Mouse (Mus musculus) gastrocnemius, adult 2 months (tissue): ENCODE data around the gene Cad. TPM values are rescaled to one million over a fixed set of nuclear protein-coding genes. Genes with fewer than 3 reads are reported as not detected.

Experiments used
- DNase-seq: peaks from one replicate; pipeline ENCODE4 v3.0.0; 2022
- H3K27ac ChIP-seq: fragments of 200-600 bp; 2 replicates; pipeline ENCODE4 v1.8.1; 2022; ENCODE audit warnings: mild to moderate bottlenecking
- H3K4me3 ChIP-seq: fragments of 200-600 bp; 2 replicates; pipeline ENCODE4 v1.8.1; 2022; ENCODE audit warnings: mild to moderate bottlenecking, moderate library complexity
- CTCF ChIP-seq: fragments of 200-600 bp; IDR thresholded peaks from 2 replicates; pipeline ENCODE4 v1.8.1; 2022; ENCODE audit warnings: antibody characterized with exemption, mild to moderate bottlenecking, moderate library complexity
- intact Hi-C: fragments of 180-260 bp; cut with DNase I; formaldehyde crosslinking; loops from one replicate; pipeline ENCODE4 v1.15.1; 2025
- total RNA-seq, 2 experiments: library from RNA; stranded (reverse); gene quantifications; 2 replicates each; pipeline ENCODE4 v1.2.3; 2021

The Cad gene
- total RNA-seq, 2 experiments from 2014 or later: 25.5 to 28.6 TPM

DNA sequence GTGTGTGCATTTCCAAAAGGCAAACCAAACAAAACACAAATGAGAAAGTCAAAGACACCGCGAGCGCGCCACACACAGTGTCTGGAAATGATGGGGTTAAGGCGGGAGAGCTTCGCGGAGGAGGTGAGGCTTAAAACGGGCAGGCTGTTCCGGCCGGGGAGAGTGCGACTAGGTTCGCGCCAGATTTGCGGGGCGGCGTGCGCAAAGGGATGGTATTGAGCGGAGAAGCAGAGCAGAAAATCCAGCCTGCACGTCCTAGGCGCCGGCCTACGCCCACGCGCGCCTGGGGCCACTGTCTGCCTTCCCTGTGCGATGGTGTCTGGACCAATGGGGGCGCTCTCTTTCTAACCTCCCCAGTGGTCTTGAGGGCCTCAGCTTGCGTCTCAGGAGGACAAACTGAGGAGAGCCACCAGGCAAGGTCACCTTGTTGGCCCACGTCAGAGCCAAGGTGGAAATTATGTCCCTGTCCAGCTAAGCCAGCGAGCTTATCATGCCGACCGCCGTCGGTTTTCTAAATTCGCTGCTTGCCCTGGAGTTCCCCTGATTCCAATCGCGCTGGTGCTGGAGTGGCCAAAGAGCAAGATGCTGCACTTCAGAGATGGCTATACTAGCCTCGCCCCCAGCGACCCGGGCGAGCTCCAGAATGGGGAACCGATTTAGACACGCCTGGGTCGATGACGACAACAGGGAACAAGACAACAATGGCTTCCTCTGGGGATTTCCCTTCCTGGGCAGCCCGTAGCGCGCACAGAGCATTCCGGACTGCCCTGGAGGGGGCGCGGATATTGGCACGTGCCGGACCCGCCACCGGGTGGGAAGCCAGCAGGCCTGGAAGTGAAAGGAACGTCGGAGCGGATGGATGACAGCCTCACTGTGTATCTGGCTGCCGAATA, 40.5 kb downstream of the Cad start:
- peak overlapping the region; percentile 67 for H3K4me3 ChIP-seq
- intact Hi-C loops: no loop called here
- no peak overlapping the region for H3K27ac ChIP-seq
- DNase-seq: peak; percentile 63
- TF ChIP-seq CTCF: peak; percentile 22; the same call in 1 of the 2 replicates

DNA sequence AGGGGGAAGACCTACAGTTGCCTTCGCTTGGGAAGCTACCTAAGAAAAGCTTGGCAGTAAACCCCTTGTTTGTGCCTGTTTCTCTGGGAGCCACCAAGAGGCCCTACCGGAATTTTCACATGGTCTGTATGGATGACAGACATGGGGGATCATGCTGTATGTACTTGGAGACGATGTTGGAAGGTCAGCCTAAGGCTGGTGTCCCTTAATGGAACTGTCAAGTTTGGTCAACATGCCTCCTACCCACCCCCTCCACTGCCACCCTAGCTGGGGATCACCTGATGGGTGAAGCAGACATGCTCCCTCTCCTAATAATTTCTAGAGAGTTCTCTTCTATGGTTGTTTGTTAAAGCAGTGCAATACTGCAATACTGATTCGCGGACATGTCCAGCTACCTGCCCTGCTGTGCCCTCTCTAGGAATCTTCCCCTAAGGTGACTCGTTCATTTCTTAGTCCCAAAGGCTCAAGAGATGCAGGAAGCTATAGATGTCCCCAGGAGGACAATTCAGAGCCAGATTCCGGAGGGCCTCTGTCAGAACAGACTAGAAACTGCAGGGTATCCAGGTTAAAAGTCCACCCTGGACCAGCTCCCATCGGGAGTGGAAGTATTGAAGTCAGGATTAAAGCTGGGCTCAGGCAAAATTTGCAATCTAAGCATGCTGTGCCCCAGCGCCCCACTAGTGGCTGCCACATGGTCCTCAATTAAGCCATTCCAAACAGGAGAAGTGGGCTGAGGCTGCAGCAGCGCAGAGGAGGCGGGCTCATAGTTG, 41.3 kb downstream of the Cad start:
- no peak for DNase-seq
- TF ChIP-seq CTCF: no peak
- Histone ChIP-seq H3K27ac (no peak overlapping the region), H3K4me3 (peak overlapping the region; percentile 67)
- intact Hi-C loops: no loop called here

DNA sequence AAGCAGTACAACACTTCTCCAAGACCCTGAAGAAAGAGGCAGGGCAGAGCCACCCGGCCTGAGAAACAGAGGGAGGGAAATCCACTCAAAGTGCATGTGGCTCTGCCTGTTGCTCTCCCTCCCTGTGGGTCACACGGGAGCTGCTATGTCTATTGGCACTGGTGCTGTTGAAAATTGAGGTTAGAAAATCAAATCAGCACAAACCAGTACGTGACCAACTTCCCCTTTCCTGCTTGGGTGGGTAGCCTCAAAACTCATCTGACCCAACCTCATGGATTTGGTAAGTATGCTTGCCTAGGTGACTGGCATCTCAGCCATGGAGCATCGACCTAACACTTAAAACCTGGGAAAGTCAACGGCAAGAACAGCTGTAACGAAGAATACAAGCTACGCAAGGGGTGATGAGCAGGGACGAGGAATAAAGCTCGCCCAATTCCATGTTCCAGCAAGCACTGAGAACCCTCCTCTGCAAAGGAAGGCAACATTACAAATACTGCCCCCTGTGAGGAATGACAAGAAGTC, 51.3 kb downstream of the Cad start, which contains the start of gene Dnajc5g:
TSS of gene Dnajc5g (plus strand) at position 472 of the 522 bp plus-strand sequence.
- TF ChIP-seq CTCF: no peak
- no peak within 1 kb of the TSS for H3K27ac ChIP-seq
- DNase-seq: no peak
- H3K4me3 ChIP-seq: no peak within 1 kb of the TSS
- intact Hi-C loops: no loop called here

DNA sequence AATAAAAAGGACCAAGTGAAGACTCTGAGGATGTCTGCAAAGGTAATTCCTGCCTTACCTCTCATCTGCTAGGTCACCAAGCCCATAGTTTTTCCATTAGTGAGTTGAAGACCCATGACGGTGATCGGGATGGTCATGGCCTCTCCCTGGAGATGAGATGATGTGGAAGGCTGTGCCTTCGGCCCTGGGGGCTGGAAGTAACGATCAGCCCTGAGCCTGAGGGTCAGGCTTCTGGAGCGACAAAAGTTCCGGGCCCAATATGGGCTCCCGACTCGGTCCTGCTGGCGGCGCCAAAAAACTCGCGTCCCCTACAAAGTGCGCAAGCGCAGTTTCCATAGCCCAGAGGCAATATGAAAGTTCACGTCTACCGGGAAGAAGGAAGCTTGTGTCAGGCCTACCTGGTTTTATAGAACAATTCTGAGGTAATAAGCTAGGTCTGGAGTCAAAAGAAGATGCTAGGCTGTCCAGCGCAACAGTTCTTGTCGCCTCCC, 53.5 kb downstream of the Cad start, which contains the start of gene Slc30a3:
TSS of gene Slc30a3 (minus strand) at position 238 of the 491 bp plus-strand sequence.
- DNase-seq: no peak
- intact Hi-C loops: no loop called here
- Histone ChIP-seq H3K27ac (no peak within 1 kb of the TSS), H3K4me3 (no peak within 1 kb of the TSS)
- TF ChIP-seq CTCF: no peak

DNA sequence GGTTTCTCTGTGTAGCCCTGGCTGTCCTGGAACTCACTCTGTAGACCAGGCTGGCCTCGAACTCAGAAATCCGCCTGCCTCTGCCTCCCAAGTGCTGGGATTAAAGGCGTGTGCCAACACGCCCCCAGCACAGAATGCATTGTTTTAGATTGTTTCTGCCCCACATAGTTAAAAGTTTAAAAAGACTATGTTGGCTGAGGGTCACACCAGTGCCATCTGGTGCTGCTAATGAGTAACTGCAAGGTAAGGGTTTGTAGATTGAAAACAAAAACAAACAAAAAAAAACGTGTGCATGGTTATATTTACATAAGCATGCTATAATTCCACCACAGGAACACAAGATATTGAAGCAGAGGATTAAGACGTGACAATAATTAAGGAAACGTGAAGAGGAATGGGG, 56.2 kb downstream of the Cad start:
- intact Hi-C loops: no loop called here
- TF ChIP-seq CTCF: peak; percentile 70
- H3K4me3 ChIP-seq: no peak overlapping the region
- no peak for DNase-seq
- H3K27ac ChIP-seq: 0 out of 2 replicates have a peak overlapping the region, but pooled peaks have one; percentile 51

DNA sequence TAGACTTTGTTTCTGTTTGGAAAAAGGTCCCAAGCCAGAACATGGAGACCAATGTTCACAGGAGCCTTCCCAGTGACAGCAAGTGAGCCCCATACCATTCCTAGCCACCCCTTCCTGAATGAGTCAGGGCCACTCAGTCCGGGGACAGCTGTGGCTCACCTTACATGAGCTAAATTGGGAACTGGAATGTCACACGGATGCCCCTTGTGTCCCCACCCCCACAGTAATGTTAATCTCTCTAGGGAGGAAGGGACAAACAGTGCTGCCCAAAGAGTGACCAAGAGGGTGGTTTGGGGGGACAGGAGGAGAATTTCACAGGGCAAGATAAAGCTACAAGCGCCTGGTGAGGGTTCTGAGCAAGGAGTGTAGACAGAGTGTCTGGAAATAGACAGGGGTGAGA, 61.8 kb downstream of the Cad start, which contains the start of gene Trim54:
TSS of gene Trim54 (plus strand) at position 359 of the 400 bp plus-strand sequence.
- Histone ChIP-seq H3K4me3 (peak within 1 kb of the TSS; percentile 83), H3K27ac (peak within 1 kb of the TSS; percentile 99)
- no peak for TF ChIP-seq CTCF
- peak; percentile 78 for DNase-seq
- intact Hi-C loops: no loop called here

DNA sequence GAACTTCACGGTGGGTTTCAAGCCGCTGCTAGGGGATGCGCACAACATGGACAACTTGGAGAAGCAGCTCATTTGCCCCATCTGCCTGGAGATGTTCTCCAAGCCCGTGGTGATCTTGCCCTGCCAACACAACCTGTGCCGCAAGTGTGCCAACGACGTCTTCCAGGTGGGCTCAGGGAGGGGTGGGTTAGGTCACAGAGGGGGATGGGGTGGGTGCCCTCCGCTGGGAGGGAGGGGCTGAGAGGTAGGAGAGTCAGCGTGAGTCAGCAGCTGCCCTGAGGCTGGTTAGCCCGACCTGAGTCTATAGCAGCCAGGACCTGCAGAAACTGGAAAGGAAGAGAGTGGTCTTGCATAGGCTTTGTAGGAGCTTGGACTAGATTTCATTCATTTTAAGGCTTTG, 62.3 kb downstream of the Cad start:
- Histone ChIP-seq H3K4me3 (peak overlapping the region; percentile 83), H3K27ac (peak overlapping the region; percentile 99)
- DNase-seq: peak; percentile 74
- intact Hi-C loops: no loop called here
- no peak for TF ChIP-seq CTCF

DNA sequence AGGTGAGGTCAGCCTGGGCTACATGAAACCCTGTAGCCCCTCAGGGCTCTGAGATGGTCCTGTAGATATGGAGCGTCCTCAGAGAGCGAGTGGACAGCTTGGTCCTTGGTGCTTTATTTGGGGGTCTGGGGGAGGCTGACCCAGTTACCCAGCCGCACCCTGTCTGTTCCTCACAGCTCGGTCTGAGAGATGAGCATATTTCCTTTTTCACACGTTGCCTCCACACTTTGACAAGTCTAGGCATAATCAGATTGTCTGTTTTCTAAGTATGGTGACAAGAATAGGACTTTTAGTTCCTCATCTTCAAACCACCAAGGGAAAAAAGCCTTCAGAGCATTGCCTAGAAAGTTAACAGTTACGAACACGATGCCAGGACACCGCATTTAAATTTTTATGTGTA, 66.5 kb downstream of the Cad start:
- Histone ChIP-seq H3K27ac (peak overlapping the region; percentile 25), H3K4me3 (peak overlapping the region; percentile 83)
- no peak for DNase-seq
- intact Hi-C loops: no loop called here
- no peak for TF ChIP-seq CTCF

DNA sequence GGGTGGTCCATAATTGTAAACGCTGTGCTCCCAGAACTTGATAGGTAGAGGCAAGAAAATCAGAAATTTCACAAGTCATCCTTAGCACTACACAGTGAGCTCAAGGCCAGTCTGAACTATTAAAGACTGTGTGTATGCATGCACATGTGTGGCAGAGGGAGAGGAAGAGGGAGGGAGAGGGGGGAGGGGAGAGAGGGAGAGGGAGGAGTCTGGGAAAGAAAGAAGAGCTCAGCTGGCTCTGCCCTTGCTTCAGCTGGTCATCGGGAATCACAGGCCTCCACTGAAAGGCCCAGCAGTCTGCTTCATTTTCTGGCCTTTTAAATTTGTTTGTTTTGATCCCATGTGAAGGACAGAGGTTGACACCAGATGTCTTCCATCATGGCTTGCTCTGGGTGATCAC, 68.9 kb downstream of the Cad start:
- intact Hi-C loops: no loop called here
- Histone ChIP-seq H3K27ac (peak overlapping the region; percentile 72), H3K4me3 (peak overlapping the region; percentile 28)
- no peak for TF ChIP-seq CTCF
- no peak for DNase-seq

DNA sequence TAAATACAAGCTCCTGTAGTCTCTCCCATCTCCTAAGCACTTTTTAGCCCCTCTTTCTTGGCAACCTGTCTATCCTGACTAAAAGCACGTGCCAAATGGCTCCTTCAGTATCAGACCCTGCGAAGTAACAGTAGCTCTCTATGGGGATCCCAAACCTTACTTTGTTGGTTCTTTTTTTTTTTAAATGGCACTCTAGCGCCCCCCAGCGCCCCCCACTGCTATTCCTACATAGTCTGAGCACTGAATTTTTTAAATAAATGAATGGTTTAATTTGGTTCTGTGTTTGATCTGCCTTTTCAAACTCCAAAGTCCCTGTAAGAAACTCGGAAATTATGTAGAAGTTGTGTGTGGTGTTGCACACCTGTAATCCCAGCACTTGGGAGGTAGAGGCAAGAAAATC, 71.5 kb downstream of the Cad start:
- intact Hi-C loops: no loop called here
- Histone ChIP-seq H3K27ac (no peak overlapping the region), H3K4me3 (no peak overlapping the region)
- no peak for DNase-seq
- peak; percentile 14; the same call in 1 of the 2 replicates for TF ChIP-seq CTCF

Other genes starting within 250 kb of the Cad start
- gene Mapre3, start 240.1 kb upstream of the Cad start, total RNA-seq: 10 to 100 TPM; 72.0 to 90.4 TPM
- 10 to 100 TPM; 28.8 to 31.2 TPM for gene Tmem214, start 186.8 kb upstream of the Cad start, total RNA-seq
- 1 to 10 TPM; 1.6 to 2.3 TPM for gene Agbl5, start 166.1 kb upstream of the Cad start, total RNA-seq
- 100 to 1,000 TPM; 103 to 121 TPM for gene Ost4, start 147.0 kb upstream of the Cad start, total RNA-seq
- gene Emilin1, start 141.4 kb upstream of the Cad start, total RNA-seq: 1 to 10 TPM; 2.7 to 7.7 TPM
- 10 to 100 TPM; 29.2 to 30.8 TPM for gene Khk, start 133.3 kb upstream of the Cad start, total RNA-seq
- gene Cgref1, start 109.2 kb upstream of the Cad start, total RNA-seq: 1 to 10 TPM; 2.0 to 2.9 TPM
- gene Preb, start 94.4 kb upstream of the Cad start, total RNA-seq: 10 to 100 TPM; 76.5 to 83.6 TPM
- gene Tcf23, start 86.1 kb upstream of the Cad start, total RNA-seq: under 1 TPM in 1 of 2 experiments, not detected in 1; 0.28 TPM
- 10 to 100 TPM; 40.9 to 41.6 TPM for gene Atraid, start 6.5 kb upstream of the Cad start, total RNA-seq
- gene Slc5a6, start 5.9 kb upstream of the Cad start, total RNA-seq: 1 to 10 TPM; 5.6 to 6.0 TPM
- not detected for gene Dnajc5g, start 51.5 kb downstream of the Cad start, total RNA-seq
- gene Slc30a3, start 53.5 kb downstream of the Cad start, total RNA-seq: not detected
- 100 to 1,000 TPM; 356 to 504 TPM for gene Trim54, start 61.9 kb downstream of the Cad start, total RNA-seq
- gene Ucn, start 84.0 kb downstream of the Cad start, total RNA-seq: not detected
- gene Mpv17, start 99.5 kb downstream of the Cad start, total RNA-seq: 10 to 100 TPM; 16.9 to 24.2 TPM
- under 1 TPM; 0.53 to 0.74 TPM for gene Gm29609, start 125.1 kb downstream of the Cad start, total RNA-seq
- 10 to 100 TPM; 22.9 to 26.5 TPM for gene Gtf3c2, start 125.4 kb downstream of the Cad start, total RNA-seq
- 10 to 100 TPM; 31.1 to 33.2 TPM for gene Snx17, start 138.4 kb downstream of the Cad start, total RNA-seq
- gene Eif2b4, start 138.7 kb downstream of the Cad start, total RNA-seq: 10 to 100 TPM; 39.5 to 53.9 TPM
- gene Zfp513, start 147.5 kb downstream of the Cad start, total RNA-seq: 1 to 10 TPM; 6.2 to 7.1 TPM
- gene Ppm1g, start 165.9 kb downstream of the Cad start, total RNA-seq: 10 to 100 TPM; 41.1 to 45.7 TPM
- gene Nrbp1, start 186.1 kb downstream of the Cad start, total RNA-seq: 10 to 100 TPM; 51.3 to 58.5 TPM
- not detected for gene Gm9970, start 186.5 kb downstream of the Cad start, total RNA-seq
- gene Krtcap3, start 196.9 kb downstream of the Cad start, total RNA-seq: 1 to 10 TPM; 1.5 to 2.0 TPM
- gene Ift172, start 236.3 kb downstream of the Cad start, total RNA-seq: 10 to 100 TPM; 26.0 to 34.8 TPM
- 1 to 10 TPM; 1.2 to 3.2 TPM for gene Fndc4, start 241.3 kb downstream of the Cad start, total RNA-seq
- not detected for gene Gckr, start 242.7 kb downstream of the Cad start, total RNA-seq